Mouse (Mus musculus) bone marrow, adult 2 months (tissue): ENCODE data around the gene Acox3.

Experiments used
- CTCF ChIP-seq: fragments of 200-500 bp; IDR thresholded peaks from 2 replicates; pipeline ENCODE4 v1.5.1; 2011; ENCODE audit warnings: low read length, control low read depth; ENCODE audit not compliant: control insufficient read depth, insufficient read depth
- POLR2A ChIP-seq: fragments of 200-500 bp; IDR thresholded peaks from 2 replicates; pipeline ENCODE4 v1.6.1; 2011; ENCODE audit warnings: low read depth, mild to moderate bottlenecking, control low read depth, low read length, borderline replicate concordance; ENCODE audit not compliant: control insufficient read depth

- TF ChIP-seq CTCF = no peak
- TF ChIP-seq POLR2A = no peak
These were observed 41.0 kb downstream of the Acox3 start for GRCm38 (mm10) chr5:35623831-35624230.
